Mouse (Mus musculus) olfactory bulb, adult 2 months (tissue): ENCODE data around the gene Epha7.

Source experiments
- CTCF ChIP-seq: fragments of 200-500 bp; IDR thresholded peaks from 2 replicates; pipeline ENCODE4 v1.5.1; 2012; ENCODE audit warnings: low read depth, mild to moderate bottlenecking, low read length, moderate library complexity; ENCODE audit not compliant: insufficient read depth
- POLR2A ChIP-seq: fragments of 200-500 bp; IDR thresholded peaks from 2 replicates; pipeline ENCODE4 v1.6.1; 2012; ENCODE audit warnings: mild to moderate bottlenecking, low read depth, low read length, moderate library complexity; ENCODE audit not compliant: insufficient read depth

DNA sequence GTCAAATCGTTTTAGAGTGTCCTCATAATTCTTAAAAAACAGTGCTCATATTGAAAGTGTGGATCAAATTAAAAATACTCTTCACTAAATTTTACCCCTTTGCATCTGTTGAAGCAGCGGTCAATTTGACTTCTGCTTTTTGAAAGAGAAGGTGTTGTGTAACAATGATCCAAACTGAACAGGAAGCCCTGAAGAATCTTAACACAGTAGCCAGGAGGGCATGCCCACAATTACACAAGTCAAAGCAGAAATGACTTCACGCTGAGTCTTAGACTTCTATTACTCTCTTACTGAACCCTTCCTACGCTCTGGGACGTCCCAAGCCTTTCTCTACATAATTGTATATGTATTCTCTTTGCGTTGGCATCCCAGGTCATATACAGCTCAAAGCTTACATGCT, 131.3 kb downstream of the Epha7 start:
- TF ChIP-seq CTCF, result no peak
- TF ChIP-seq POLR2A, result no peak
